Mouse (Mus musculus): ENCODE data around the gene Hoxc10.

DNA sequence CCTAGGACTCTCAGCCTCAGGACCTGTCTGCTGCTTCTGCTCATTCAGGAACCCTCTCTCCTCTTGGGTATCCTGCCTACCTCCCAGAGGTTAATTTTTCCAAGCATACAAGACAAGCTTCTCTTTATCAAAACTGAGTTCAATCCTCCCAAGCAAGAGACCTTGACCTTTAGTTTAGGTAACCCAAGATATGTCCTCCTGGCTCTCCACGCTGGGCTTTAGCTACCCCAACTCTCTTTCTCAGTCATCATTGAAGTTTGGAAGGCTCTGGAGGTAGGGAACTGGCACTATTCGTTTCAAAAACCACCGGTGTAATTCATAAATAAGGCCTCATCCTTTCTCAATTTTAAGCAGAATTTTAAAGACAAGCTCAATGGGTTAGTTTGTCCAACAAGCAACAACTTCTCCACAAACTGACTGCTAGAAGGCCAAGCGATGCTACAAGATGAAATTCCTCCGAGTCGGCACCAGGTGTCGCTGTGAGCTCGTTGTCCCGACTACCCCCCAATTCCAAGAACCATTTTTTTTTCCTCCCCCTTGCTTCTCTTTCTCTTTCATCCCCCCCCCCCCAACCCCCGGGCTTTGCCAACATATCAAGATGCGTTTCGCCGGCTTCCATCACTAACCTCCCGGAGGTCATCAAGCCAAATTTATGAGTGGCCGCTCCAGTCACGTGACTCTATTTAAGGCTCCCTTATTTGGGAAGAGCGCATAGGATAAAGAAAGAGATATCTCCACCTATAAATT, 46.8 kb downstream of the Hoxc10 start:
- peak; percentile 85 for TF ChIP-seq CTCF (IDR thresholded peaks at IDR 0.05; ENCODE audit: extremely low read depth, insufficient read depth, low read length)
- TF ChIP-seq POLR2A (IDR thresholded peaks at IDR 0.05; ENCODE audit: extremely low read depth, insufficient read depth, low read length): no peak
